Mouse (Mus musculus) embryo, embryonic 10 days (tissue): ENCODE measurements at regions not wholly inside any gene's neighbourhood (a gene's known extent, or its start where the extent isn't known, plus 50 kb on each side); places are given as distances from the start of the nearest gene placed in this dataset.
"Not testable (repeated sequence)": the region's sequence is repeated elsewhere in the genome, so short reads cannot be mapped to it uniquely, and the experiment has no call there.

ENCODE experiments used
- DNase-seq: peaks from one replicate; pipeline ENCODE4 v3.0.0-alpha.2; 2015; ENCODE audit warnings: low spot score

DNA sequence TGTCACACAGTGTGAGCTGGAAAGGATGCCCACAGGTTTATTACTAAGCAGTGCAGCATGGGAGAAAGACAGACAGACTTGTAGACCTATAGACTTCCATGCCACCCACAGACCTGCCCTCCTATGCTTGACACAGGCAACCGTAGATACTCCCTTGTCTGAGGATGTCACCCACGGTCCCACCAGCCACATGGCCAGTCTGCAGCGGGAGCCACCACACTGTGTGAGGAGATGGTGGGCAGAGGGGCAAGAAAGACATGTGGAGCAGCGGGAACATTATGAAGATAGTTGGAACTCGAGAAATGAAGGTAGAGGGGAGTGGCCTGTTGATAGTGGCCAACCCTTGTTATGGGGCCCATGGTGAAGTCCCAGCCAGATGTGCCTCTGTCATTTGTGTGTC lies 244.0 kb upstream of the Tusc1 start:
- DNase-seq, result no peak

DNA sequence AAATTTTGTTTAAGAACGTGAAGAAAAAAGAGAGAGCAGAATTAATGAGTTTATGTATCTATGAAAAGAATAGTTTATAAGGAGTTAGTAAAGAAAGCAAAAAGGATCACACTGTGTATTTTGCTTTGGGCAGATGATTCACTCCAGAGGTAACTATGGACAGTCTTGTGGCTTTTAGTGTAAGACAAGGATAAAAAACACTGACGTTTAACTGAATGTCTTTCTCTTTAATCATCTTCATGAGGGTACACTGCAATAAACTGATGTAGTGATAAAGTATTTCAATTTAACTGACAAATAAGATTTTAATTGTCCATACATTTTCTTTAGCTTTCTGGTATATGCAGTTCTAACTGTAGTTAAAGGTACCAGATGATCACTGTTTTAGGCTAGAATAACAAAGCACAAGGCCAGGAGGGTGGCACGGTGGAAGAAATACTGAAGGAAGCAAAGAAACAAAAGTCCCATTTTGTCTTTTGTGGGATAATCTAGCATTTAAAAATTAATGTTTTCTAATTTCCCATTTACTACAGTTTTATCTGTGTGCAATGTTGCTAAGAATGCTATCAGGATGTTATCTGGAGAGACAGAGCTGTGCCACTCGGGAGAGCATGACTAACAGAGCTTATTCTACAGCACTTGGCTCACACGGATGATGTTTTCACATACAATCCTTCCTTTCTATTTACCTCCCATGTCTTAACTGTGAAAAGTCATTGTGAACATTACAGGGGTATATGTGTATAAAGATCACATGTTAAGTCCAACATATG lies 232.4 kb upstream of the Tusc1 start:
- DNase-seq, result no peak

DNA sequence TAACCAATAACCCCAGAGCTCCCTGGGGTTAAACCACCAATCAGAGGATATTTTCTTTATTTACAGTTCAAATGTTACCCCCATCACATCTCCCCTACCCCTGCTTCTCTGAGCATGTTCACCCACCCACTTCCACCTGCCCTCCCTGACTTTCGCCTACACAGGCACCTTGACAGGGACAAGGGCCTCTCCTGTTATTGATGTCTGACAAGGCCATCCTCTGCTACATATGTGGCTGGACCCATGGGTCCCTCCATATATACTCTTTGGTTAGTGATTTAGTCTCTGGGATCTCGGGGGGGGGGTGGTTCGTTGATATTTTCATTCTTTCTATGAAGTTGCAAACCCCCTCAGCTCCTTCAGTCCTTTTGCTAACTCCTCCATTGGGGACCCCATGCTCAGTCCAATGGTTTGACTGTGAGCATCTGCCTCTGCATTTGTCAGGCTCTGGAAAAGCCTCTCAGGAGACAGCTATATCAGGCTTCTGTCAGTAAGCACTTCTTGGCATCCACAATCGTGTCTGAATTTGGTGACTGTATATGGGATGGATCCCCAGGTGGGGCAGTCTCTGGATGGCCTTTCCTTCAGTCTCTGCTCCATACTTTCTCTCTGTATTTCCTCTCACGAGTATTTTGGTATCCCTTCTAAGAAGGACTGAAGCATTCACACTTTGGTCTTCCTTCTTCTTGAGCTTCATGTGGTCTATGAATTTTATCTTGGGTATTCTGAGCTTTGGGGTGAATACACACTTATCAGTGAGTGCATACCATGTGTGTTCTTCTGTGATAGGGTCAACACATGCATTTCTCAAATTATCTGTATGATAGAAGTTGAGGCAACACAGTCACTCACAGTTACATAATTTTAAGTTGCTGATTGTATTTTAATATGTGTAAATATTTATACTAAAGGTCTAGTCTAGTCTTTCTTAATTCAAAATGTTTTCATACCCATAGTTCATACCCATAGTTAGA lies 220.8 kb upstream of the Tusc1 start:
- DNase-seq, result no peak

DNA sequence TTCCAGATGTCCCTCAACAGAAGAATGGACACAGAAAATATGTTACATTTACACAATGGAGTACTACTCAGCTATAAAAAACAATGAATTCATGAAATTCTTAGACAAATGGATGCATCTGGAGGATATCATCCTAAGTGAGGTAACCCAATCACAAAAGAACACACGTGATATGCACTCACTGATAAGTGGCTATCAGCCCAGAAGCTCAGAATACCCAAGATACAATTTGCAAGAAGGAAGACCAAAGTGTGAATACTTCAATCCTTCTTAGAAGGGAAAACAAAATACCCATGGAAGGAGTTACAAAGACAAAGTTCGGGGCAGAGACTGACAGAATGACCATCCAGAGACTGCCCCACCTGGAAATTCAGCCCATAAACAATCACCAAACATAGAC lies 219.9 kb upstream of the Tusc1 start:
- DNase-seq, result not testable (repeated sequence)

DNA sequence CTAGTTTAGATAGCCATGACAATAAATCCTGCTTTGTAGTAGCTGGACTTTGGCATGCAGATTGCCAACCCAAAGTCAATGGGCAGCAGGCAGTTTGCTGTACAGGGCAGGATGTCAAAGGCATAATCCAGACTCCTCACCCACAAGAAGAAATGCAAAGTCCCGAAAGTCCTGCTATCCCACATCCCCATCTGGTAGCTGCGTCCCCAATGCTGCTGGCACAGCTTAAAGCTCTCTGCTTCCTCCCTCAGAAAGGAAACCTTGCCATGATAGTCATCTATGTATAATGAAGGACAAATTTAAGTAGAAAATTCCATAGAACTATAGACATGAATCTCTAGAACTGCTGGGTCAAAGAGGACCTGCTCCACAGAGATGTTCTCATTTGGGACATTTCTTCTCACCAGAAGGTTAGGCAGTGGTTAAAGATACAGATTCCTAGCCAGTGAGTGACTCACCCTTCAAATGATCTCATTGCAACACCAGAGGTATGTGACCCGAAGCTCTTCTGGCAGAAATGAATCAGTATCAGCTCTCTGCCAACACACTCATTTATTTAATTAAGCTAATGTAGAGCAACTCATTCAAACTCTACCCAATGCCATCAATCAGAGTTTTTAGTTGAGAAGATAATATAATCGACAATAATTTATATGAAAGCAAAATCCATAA lies 217.3 kb upstream of the Tusc1 start:
- no peak for DNase-seq

DNA sequence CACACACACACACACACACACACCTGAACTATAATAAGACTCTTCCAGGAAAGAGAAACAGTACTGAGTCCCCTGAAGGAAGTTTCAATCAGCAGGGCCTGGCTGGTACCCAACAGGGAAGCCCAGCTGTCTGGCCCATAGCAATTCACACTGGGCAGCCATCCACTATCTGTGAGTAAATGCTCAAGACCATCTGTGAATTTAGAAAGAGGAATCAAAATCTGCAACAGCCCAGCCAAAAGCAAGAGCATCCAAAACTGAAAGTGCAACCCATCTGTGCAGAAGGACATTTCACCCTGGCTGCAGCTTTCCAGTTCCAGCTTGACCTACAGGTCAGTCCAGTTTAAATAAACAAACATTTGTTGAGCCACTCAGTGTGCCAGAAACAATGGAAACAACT lies 215.8 kb upstream of the Tusc1 start:
- DNase-seq, result peak; percentile 9

DNA sequence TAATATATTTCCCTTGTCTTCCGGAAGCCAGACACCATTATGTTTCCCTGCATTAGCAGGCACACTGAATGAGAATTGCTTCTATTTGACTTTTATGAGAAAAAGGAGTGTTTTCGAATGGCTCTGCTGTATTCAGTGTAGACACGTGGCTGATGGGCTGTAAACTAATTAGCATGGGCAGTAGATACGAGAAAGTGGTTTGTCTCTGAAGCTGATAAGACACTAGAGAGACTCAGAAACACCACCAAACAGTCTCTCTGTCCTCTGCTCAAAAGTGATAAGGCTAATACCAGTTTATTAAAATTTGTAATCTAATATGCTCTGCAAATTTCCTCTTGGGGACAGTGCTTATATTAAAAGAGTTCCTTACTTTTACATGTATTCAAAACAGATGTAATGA lies 205.3 kb upstream of the Tusc1 start:
- no peak for DNase-seq

DNA sequence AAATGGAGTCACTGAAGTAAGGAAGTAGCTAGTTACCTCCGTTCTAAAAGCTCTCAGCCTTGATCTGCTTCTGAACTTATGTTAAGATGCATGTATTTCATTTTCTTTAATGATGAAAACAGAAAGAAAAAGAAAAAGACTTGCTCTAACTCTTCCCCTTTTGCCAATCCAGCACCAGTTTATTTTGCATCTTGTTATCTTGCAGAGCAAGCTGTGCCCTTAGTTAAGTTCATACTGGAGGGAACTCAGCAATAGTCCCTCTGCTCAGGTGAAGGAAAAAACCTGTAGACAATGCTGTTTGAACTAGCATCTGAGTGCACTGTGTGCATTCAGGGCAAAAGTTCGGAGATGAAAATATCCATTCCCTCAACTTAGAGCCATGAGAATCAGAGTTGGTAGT lies 192.1 kb upstream of the Tusc1 start:
- no peak for DNase-seq

DNA sequence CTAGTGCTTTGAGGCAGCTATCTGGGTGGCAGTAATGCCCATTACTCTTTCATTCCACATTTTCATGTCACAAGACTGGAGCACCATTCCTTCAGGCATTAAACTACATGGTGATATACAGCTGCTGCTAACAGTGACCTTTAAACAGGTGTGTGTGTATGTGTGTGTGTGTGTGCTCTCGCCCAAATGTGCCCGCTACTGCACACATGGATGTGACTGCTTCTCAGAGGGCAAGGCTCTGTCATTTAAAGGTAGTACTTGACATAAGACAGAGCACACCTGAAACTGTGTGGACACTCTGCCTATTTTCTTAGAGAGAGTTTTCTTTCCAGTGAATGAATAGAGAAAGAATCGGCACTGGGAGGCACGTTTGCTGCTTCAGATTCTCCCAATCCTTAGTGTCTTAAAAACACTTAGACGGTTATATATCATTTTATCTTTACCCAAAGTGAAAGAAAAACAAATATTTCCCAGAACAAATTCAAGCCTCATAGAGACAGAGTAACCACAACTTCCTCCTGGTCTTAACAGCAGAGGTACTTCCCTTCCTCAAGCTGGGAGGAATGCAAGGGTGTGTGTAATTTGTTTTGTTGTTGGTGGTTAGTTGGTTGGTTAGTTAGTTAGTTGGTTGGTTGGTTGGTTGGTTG lies 185.3 kb upstream of the Tusc1 start:
- no peak for DNase-seq

DNA sequence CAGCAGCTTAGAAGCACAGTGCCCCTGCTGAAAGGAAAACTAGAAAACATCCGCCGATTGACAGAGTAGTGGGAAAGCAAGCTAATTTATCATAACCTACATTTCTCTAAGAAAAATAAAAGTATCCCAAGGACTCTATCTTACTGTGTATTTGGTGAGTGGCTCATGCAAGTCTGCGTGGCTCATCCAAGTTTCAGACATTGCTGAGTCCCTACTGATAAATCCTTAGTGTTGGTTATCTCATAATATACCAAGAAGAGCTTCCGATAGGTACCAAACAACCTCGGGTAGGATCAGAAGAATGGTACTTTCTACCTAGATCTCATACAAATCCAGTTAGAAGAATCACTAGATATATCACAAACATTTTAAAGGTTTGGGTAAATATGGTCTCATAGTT lies 183.6 kb upstream of the Tusc1 start:
- no peak for DNase-seq

DNA sequence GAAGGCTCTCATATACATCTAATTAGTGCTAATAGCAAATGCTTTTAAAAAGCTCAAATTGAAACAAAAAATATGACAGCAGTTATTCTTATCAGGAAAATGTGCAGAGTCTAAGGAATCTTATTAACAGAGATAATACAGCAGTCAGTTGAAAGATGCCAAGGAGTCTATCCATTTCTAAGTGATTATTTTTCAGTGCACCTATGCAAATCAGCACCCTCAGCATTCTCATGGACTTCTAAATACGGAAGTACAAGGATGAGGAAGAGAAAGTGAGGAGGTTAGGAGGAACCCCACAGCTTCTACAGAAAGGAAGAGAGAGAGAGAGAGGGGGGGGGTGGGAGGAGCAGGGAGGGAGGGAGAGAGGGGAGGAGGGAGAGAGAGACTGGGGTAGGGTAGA lies 175.5 kb upstream of the Tusc1 start:
- DNase-seq, result no peak

DNA sequence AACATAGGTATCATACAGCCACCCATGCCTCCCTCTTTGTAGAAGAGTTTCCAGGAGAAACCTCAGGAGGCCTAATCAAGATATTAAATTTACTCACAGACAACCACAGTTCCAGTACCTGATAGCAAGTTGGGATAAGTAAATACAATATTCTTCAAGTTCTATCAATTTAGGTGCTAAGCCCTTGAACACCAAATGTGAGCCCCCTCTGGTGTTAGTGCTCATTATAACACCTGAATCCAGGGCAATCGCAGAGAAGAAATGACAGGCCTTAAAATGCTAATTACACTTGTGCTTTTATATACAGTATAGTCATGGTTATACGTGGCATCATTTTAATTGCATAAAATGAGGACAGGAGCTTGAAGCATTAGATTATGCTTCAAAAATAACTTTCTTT lies 161.6 kb upstream of the Tusc1 start:
- DNase-seq, result no peak

DNA sequence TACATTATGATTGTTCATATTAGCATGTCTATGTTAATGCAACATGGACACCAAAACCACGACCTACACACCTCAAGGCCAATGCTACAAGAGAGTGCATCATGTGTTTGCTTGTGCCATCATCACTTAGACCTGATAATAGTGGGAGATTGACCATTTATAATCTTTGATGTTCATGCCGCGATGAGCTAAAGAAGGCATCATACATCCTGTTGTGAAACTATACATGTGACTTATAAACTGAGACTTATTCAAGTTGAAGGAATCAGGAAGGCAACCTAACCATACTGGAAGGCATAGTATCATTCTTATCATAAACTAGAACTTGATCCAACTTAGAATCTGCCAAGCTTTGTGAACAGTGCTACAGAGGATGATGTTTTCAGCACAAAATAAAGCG lies 159.0 kb upstream of the Tusc1 start:
- DNase-seq, result no peak

DNA sequence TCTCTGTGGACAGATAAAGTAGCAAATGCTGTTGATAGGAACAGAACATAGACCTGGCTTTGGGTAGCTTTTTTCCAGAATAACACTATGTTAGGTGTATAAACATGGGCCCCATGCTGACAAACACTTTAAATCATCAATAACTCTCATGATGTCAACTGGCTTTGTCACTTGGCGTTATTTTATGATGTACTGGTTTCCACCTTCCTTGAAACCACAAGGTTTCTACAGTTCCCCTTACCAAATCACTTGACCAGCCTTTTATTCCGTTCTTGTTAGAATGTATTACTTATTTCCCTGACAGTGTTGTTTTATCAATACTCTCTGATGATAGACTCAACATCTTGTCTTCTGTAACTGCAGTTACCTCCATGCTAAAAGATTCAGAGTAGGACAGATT lies 158.6 kb upstream of the Tusc1 start:
- DNase-seq, result no peak

DNA sequence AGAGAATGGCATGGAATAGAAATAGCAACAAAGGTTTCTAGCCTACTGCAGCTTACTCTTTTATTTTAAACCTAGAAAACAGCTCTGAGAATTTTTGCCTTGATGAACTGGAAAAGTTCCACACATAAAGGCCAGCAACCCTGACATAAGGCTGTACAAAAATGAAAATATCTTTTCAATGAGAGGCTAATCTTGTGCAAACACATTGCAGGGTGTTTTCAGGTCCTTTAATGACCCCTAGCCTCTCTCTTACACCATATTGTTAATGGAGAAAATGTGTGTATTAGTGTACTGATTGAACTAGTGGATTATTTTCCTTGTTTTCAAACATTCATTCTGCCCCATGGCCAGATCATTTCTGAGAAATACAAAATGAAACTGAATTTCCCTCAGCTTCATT lies 158.0 kb upstream of the Tusc1 start:
- no peak for DNase-seq

DNA sequence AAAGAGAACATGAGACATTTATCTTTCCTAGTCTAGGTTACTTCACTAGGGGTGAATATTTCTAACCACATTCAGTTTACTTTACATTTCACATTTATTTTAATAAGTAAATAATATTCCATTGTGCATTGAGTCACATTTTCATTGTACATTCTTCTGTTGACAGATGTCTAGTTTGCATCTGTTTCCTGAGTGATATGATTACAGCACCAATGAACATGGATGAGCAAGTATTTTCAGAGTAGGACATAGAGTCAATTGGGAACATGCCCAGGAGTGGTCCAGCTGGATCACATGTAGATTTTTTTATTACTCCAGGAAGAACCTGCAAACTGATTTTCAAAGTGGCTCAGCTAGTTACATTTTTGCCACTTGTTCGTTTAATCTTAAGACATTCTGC lies 153.3 kb upstream of the Tusc1 start:
- DNase-seq, result no peak

DNA sequence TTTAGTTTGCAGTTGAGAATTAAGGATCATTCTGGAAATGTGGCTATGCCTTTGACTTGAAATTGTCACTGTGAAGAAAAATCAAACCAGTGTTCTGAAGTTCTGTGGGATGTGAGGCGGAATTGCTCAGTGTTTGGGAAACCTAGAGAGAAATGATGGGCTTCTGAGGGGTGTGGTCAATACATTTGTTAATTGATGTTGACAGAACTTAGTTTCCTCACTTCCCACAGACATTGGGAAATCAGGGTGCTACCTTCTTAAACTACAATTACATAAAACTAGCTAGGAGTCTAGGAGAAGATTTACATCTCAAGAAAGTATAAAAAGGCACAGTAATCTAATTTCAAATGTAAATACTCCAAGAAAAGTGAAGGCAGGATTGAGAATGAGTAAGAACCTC lies 151.1 kb upstream of the Tusc1 start:
- DNase-seq, result no peak

DNA sequence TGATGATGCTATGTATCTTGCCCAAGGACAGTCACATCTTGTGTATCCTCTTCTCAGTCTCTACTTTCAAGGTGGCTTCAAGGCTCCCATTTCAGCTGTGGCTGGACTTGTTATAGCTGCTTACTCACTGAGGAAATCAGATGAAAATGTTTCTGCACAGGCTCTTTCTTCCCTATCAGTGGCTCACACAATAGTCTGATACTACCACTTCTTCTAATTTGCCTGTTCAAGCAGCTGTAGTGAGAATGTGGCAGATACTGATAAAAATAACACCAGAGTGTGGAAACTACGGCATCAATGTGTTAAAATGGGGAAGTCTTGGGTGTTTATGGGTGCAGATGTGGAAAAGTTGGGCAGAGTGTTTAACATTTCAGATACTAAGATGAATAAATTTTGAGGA lies 145.9 kb upstream of the Tusc1 start:
- DNase-seq, result no peak

DNA sequence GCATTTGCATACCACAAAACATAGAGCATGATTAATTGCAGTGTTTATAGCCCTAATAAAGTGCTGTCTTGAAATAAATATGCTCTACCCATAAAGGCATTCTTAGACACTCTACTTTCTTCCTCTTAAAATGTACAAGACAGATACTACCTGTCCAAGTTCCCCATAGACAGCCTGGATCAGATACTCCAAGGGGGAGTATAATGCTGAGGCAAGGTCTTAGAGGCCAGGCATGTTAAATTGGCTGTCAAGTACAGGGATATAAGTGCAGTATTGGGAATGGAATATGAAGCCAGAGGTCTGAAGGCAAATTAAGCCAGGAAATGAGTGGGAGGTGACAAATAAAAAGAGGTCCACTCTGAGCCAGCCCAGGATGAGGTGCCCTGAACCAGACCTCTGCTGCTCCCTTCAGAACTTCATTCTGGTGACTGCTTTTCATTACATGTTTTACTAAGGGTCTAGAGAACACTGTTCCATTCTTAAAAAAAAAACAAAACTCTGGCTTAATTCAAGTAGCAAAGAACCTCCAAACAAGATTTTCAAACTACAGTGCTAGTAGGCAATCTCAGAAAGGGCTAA lies 142.0 kb upstream of the Tusc1 start:
- DNase-seq, result no peak

DNA sequence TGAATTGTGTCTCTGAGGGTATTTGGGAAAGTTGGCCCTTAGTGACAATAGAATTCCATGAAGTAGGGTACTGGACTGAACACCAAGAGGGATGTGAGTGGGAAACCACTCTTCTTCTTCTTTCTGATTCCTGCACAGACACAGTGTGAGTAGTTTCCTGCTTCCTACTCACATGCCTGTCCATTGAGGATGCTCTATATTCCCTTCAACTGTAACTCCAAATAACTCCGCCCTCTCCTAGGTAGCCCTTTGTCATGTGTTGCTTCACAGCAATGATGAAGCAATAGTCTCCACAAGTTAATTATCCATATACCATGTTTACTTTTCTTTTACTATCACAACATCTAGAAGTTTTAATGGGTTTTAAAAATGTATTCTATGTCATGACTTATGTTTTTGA lies 132.7 kb upstream of the Tusc1 start:
- no peak for DNase-seq

DNA sequence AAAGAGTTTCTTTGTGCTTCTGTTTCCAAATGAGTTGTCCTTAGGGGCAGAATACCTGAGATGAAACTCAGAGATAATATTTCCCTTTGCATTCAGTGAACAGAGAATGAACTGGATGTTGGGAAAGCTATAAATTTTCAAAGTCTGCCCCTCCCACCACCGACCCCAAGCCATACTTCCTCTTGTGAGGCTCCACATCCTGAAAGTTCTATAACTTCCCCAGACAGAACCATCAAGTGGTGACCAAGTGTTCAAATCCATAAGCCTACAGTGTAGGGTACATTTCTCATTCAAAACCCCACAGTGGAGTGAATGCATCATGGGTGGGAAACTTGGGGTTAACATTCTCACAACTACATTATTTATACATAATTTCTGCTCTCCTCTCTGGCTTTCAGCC lies 132.1 kb upstream of the Tusc1 start:
- no peak for DNase-seq

DNA sequence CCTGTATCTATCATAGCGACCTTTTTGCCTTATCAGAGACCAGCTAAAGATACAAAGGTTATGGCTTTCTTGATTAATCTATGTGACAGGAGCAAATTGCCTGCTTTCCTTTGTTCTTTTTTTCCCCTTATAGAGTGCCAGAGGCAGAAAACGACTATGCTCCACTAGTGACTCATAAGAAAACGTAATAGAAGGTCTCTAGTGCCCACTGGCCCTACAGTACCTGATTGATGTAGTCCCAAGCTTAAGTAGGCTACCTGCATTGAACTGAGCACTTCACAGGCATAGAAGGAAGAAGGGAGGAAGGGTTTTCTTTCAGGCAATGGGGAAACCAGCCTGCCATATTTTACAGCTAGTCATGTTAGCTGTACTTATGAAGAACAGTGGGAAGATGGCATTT lies 116.0 kb upstream of the Tusc1 start:
- no peak for DNase-seq
